Mouse (Mus musculus): ENCODE results near the gene Mocs3. TPM values are rescaled to one million over a fixed set of nuclear protein-coding genes. Genes with fewer than 3 reads are reported as not detected.

The Mocs3 gene
- polyA plus RNA-seq, 1 experiment from 2014 or later = 7.8 TPM

DNA sequence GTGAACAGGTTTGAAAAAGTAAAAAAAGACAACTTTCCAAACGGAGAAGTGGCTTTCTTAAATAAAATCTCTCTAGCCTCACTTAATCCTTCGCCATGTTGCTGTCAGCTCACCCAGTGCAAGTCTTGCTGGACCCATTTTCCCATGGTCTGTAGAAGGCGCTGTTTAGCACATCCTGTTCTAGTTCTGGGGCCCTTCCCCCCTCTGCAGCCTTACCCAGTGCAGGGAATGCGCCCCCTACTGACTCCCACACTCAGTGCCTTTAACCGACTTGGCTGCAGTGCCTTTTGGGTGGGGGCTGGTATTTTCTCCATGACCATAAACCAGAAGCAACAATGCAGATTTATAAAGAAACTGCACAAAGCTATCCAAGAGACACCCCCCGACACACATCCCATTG, 25.2 kb upstream of the Mocs3 start:
- H3K4me2 ChIP-seq (ENCODE audit: low read length) = peak overlapping the region; percentile 88
- no peak for ATAC-seq (replicated peaks; ENCODE audit: low FRiP score, low TSS enrichment, low read depth)

DNA sequence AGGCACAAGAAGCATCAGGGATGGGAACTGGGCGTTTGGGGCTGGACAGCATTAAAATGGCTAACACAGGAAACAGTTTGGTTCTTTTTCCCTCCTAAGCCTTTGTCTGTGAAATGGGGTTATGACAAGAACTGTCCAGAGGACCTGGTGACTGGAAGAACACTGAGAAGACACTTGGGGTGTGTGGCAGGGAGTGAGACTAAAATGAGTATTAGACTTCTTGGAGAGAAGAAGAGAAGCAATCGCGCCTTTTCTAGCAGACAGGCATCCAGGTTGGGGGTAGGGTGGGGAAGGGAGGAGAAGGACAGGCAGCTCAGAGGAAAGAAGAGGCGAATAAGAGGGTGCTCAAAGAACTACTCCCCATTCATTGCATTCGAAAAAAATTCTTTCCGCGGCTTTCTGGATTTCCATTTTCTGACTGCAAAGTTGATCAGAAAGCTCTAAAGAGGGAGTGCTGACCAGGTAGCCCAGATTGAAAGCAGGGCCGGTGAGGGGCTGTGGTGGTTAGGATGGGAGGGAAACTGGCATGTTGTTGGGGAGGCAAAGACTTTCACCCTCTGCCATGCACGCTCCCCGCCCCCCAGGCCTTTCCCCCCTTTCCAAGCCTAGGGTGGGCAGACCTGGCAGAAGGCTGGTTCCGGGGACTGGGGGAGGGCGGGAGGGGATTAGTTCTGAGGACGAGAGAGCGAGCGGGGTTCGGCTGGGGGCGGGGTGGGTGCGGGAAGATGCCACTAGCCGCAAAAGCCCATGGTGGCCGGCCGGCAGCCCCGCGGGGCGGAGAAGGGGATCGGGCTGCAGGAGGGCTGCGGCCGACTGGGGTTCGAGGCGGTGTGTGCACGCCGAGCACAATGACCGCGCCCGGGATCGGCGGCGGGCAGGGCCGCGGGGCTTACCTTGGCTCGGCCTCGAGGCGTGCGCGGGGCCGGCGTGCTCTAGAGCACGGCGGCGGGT, 24.5 kb upstream of the Mocs3 start:
- Histone ChIP-seq H3K9ac (ENCODE audit: low read length) (peak overlapping the region; percentile 100), H3K27ac (ENCODE audit: low read depth) (peak overlapping the region; percentile 99), H3K4me2 (ENCODE audit: low read length) (peak overlapping the region; percentile 88), H3K4me1 (replicated peaks; ENCODE audit: control insufficient read depth, insufficient read depth, low read length) (peaks cover 11% of the 10 kb centered on the region), H3K27me3 (replicated peaks; ENCODE audit: control insufficient read depth, insufficient read depth, low read length) (no peaks in the 10 kb centered on the region), H3K36me3 (ENCODE audit: control insufficient read depth, insufficient read depth, low read length) (peaks cover 47% of the 10 kb centered on the region), H3K9me3 (ENCODE audit: control insufficient read depth, low read length) (no peaks in the 10 kb centered on the region), H3K4me3 (ENCODE audit: low read depth, low read length) (peak overlapping the region; percentile 99)
- ATAC-seq (replicated peaks; ENCODE audit: low FRiP score, low TSS enrichment, low read depth) = peak; percentile 38
- peak; percentile 76 for DNase-seq (ENCODE audit: low spot score)
- under 1% methylated on average over 38 of the region's 49 CpGs for WGBS

More for the DNA sequence above, 25.2 kb upstream of the Mocs3 start:
- H3K27ac ChIP-seq (ENCODE audit: low read depth) = peak overlapping the region; percentile 99; the same call in 1 of the 2 replicates
- DNase-seq (ENCODE audit: low spot score) = peak; percentile 95
- H3K36me3 ChIP-seq (ENCODE audit: control insufficient read depth, insufficient read depth, low read length) = peaks cover 44% of the 10 kb centered on the region
- H3K27me3 ChIP-seq (replicated peaks; ENCODE audit: control insufficient read depth, insufficient read depth, low read length) = no peaks in the 10 kb centered on the region
- H3K9me3 ChIP-seq (ENCODE audit: control insufficient read depth, low read length) = no peaks in the 10 kb centered on the region
- 5% methylated on average over 6 of the region's 6 CpGs for WGBS
- H3K4me3 ChIP-seq (ENCODE audit: low read depth, low read length) = peak overlapping the region; percentile 99
- peaks cover 15% of the 10 kb centered on the region for H3K4me1 ChIP-seq (replicated peaks; ENCODE audit: control insufficient read depth, insufficient read depth, low read length)
- peak overlapping the region; percentile 100 for H3K9ac ChIP-seq (ENCODE audit: low read length)

DNA sequence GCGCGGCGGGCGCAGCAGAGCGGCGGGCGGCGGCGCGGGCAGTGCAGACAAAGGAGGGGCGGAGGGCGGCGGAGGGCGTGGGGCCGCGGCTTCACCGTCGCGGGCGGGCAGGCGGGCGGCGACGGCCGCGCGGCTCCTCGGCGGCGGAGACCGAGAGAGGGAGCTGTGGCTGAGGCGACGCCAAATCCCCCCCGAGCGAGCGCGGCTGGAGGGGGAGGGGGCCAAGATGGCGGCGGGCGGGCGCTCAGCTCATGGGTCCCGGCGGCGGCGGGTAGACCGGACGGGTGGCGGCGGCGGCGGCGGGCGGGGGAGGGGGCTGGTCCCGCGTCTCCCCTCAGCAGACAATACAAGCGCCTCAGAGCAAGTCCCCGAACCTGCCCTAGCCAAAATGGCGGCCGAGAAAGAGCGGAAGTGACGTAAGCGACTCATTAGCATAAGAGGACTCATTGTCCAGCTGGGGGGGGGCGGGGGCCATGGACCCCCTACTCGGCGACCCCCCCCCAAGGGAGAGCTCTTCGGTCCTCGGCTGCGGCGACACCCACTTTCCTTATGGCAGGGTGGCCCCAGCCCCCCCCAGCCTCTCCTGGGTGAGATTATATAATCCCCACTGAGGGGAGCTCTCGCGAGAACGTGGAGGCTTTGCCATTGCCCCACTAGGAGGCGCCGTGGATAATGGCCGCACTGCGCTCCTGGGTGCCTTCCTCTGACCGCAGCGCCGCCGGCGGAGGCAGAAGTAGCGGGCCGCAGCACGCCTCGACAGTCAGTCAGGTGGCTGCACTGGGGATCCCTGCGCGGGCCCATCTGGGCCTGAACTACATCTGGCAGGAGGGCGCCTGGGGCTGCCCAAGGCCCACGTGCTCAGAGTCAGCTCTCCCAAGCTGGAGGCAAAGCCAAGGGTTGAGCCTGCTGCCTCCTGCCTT, 23.4 kb upstream of the Mocs3 start, which contains the start of gene Adnp:
Adnp (minus strand) TSS at position 388 of the 920 bp plus-strand sequence.
- H3K27me3 ChIP-seq (replicated peaks; ENCODE audit: control insufficient read depth, insufficient read depth, low read length) = no peaks in the 10 kb centered on the region
- H3K36me3 ChIP-seq (ENCODE audit: control insufficient read depth, insufficient read depth, low read length) = peaks cover 51% of the 10 kb centered on the region
- 1% methylated on average over 46 of the region's 89 CpGs for WGBS
- ATAC-seq (replicated peaks; ENCODE audit: low FRiP score, low TSS enrichment, low read depth) (peak; percentile 92), DNase-seq (ENCODE audit: low spot score) (peak; percentile 99)
- peak within 1 kb of the TSS; percentile 99 for H3K4me3 ChIP-seq (ENCODE audit: low read depth, low read length)
- peaks cover 8% of the 10 kb centered on the region; the same call in 1 of the 2 replicates for H3K4me1 ChIP-seq (replicated peaks; ENCODE audit: control insufficient read depth, insufficient read depth, low read length)
- H3K9me3 ChIP-seq (ENCODE audit: control insufficient read depth, low read length) = no peaks in the 10 kb centered on the region
- peak within 1 kb of the TSS; percentile 88 for H3K4me2 ChIP-seq (ENCODE audit: low read length)
- peak within 1 kb of the TSS; percentile 100 for H3K9ac ChIP-seq (ENCODE audit: low read length)
- peak within 1 kb of the TSS; percentile 99 for H3K27ac ChIP-seq (ENCODE audit: low read depth)

DNA sequence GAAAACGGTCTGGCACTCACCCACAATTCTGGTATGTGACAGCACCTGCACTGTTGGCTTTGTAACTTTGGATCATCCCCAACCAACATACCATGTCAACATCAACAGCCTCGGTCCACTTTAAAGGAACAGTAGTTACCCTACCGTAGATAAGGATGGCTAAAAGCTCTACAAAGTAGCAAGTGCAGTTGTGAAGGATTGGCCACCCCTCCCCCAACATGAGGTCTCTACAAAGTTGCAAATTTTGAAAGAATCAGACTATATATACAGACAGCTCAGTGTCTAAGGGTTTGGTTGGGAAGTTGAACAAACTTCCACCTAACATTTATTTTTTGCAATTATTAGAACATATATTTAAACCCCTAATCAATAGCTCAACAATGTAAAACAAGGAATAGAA, 22.5 kb upstream of the Mocs3 start:
- no peak for ATAC-seq (replicated peaks; ENCODE audit: low FRiP score, low TSS enrichment, low read depth)
- Histone ChIP-seq H3K4me2 (ENCODE audit: low read length) (no peak overlapping the region), H3K4me1 (replicated peaks; ENCODE audit: control insufficient read depth, insufficient read depth, low read length) (peaks cover 8% of the 10 kb centered on the region; the same call in 1 of the 2 replicates), H3K36me3 (ENCODE audit: control insufficient read depth, insufficient read depth, low read length) (peaks cover 57% of the 10 kb centered on the region), H3K27ac (ENCODE audit: low read depth) (peak overlapping the region; percentile 99; the same call in 1 of the 2 replicates), H3K4me3 (ENCODE audit: low read depth, low read length) (no peak overlapping the region), H3K9ac (ENCODE audit: low read length) (no peak overlapping the region), H3K9me3 (ENCODE audit: control insufficient read depth, low read length) (no peaks in the 10 kb centered on the region), H3K27me3 (replicated peaks; ENCODE audit: control insufficient read depth, insufficient read depth, low read length) (no peaks in the 10 kb centered on the region)
- DNase-seq (ENCODE audit: low spot score) = no peak
- WGBS = 97% methylated on average over 3 of the region's 3 CpGs

DNA sequence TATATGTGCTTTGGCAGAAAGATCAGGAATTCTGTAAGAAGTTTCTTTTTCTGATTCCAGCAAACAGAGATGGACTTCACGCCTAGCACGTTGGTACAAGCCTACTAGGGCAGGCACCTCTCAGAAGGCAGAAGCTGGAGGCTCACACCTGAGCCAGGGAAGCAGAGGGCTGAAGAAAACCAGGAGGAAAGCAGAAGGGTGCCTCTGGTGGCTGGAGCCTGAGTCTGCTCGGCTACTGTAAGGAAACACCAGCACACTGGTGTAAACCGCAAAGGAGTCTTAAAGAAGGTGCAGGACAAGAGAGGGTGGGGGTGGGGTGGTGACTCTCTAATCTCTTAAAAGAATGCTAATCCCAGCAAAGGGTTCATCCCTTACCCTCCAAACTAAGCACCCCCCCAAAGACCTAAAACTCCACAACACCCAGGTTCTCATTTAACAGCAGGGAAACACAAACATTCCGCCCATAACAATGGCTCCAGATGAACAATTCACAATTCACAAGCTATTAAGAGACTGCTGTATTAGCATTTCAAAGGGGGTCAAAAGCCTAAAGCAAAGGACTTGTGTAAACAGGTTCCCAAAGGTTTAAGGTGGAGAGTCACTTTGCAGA, 16.5 kb upstream of the Mocs3 start:
- Histone ChIP-seq H3K27ac (ENCODE audit: low read depth) (no peak overlapping the region), H3K4me3 (ENCODE audit: low read depth, low read length) (no peak overlapping the region), H3K9ac (ENCODE audit: low read length) (no peak overlapping the region), H3K9me3 (ENCODE audit: control insufficient read depth, low read length) (no peaks in the 10 kb centered on the region), H3K36me3 (ENCODE audit: control insufficient read depth, insufficient read depth, low read length) (peaks cover 93% of the 10 kb centered on the region), H3K4me1 (replicated peaks; ENCODE audit: control insufficient read depth, insufficient read depth, low read length) (no peaks in the 10 kb centered on the region), H3K4me2 (ENCODE audit: low read length) (no peak overlapping the region), H3K27me3 (replicated peaks; ENCODE audit: control insufficient read depth, insufficient read depth, low read length) (no peaks in the 10 kb centered on the region)
- no peak for DNase-seq (ENCODE audit: low spot score)
- ATAC-seq (replicated peaks; ENCODE audit: low FRiP score, low TSS enrichment, low read depth) = no peak
- WGBS = 43% methylated on average over 5 of the region's 5 CpGs

DNA sequence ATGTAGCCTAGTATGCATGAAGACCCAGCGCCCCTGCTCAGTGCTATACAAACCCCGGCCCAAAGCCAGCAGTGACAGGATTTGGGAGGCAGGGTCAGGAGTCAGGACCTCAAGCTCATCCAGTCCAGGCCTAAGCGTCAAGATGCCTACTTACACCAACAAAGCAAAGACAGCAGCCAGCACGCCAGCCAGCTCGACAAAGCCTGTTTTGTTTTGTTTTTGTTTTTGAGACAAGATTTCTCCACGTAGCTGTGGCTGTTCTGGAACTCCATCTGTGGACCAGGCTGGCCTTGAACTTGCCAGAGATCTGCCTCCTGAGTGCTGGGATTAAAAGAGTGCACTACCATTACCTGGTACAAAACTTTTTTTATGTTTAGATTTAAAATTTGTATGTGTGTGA, 7.1 kb upstream of the Mocs3 start:
- no peak overlapping the region for H3K27ac ChIP-seq (ENCODE audit: low read depth)
- H3K9me3 ChIP-seq (ENCODE audit: control insufficient read depth, low read length) = no peaks in the 10 kb centered on the region
- 87% methylated on average over 6 of the region's 6 CpGs for WGBS
- H3K27me3 ChIP-seq (replicated peaks; ENCODE audit: control insufficient read depth, insufficient read depth, low read length) = no peaks in the 10 kb centered on the region
- no peak overlapping the region for H3K9ac ChIP-seq (ENCODE audit: low read length)
- no peak overlapping the region for H3K4me2 ChIP-seq (ENCODE audit: low read length)
- H3K4me1 ChIP-seq (replicated peaks; ENCODE audit: control insufficient read depth, insufficient read depth, low read length) = 0 out of 2 replicates have a peak, but pooled peaks cover 4% of the 10 kb centered on the region
- H3K4me3 ChIP-seq (ENCODE audit: low read depth, low read length) = no peak overlapping the region
- ATAC-seq (replicated peaks; ENCODE audit: low FRiP score, low TSS enrichment, low read depth) (no peak), DNase-seq (ENCODE audit: low spot score) (no peak)
- H3K36me3 ChIP-seq (ENCODE audit: control insufficient read depth, insufficient read depth, low read length) = peaks cover 78% of the 10 kb centered on the region

DNA sequence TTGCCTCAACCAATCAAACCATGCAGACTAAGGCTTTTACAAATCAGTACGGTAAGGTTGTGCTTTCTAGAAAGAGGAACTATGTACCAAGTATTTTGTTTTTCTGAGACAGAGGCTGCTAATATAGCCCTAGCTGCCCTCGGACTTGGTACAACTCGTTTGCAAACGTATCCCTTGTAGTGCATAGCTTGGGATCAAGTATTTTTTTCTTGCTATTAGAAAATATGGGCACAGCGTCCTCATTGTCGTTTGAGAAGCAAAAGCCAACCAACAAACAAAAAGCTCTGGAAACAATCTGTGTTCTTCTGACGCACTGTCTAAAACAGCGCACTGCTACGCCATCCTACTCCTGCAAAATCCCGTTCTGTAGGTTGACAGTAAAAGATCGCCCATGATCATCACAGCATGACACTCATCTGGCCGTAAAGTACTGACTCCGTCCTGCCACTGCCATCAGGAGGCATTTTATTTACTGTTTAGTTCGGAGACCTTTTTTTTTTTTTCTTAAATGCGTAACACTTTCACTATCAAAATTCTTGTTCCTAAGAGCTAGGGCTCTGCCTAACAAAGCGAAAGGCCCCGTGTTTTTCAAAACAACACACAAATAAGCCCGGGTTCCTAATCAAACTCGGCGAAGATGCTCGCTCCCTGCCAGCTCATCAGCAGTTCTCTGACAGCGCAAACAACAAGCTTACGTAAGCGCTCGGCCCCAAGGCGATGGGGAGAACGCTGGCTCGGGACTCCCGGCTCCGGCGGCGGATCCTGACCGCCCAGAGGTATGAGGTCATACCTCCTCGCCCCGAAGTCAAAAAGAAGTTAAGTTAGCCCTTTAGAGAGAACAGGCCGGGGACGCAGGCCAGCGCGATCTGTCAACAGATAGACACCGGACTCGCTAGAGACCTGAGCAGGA, 1.1 kb upstream of the Mocs3 start:
- ATAC-seq (replicated peaks; ENCODE audit: low FRiP score, low TSS enrichment, low read depth) = peak; percentile 13; the same call in 1 of the 2 replicates
- DNase-seq (ENCODE audit: low spot score) = no peak
- Histone ChIP-seq H3K27ac (ENCODE audit: low read depth) (no peak overlapping the region; the same call in 1 of the 2 replicates), H3K27me3 (replicated peaks; ENCODE audit: control insufficient read depth, insufficient read depth, low read length) (no peaks in the 10 kb centered on the region), H3K4me2 (ENCODE audit: low read length) (peak overlapping the region; percentile 99), H3K4me3 (ENCODE audit: low read depth, low read length) (peak overlapping the region; percentile 100), H3K36me3 (ENCODE audit: control insufficient read depth, insufficient read depth, low read length) (peaks cover 40% of the 10 kb centered on the region), H3K9me3 (ENCODE audit: control insufficient read depth, low read length) (no peaks in the 10 kb centered on the region), H3K9ac (ENCODE audit: low read length) (peak overlapping the region; percentile 95), H3K4me1 (replicated peaks; ENCODE audit: control insufficient read depth, insufficient read depth, low read length) (peaks cover 31% of the 10 kb centered on the region)
- WGBS = 20% methylated on average over 41 of the region's 41 CpGs

Data from intestine, embryonic 14.5 days (tissue).